Mouse (Mus musculus): ENCODE results near the gene Hlcs. TPM values are rescaled to one million over a fixed set of nuclear protein-coding genes. Genes with fewer than 3 reads are reported as not detected.

Hlcs gene
- polyA plus RNA-seq, 1 experiment from 2014 or later = 7.7 TPM

- Histone ChIP-seq H3K27me3 (replicated peaks) (no peaks in the 10 kb centered on the region), H3K27ac (no peak overlapping the region), H3K9ac (no peak overlapping the region), H3K4me2 (replicated peaks) (no peak overlapping the region), H3K4me1 (replicated peaks) (peaks cover 8% of the 10 kb centered on the region), H3K4me3 (replicated peaks) (no peak overlapping the region), H3K36me3 (no peaks in the 10 kb centered on the region), H3K9me3 (no peaks in the 10 kb centered on the region)
- WGBS = 86% methylated on average over 15 of the region's 15 CpGs
- no peak for ATAC-seq
Observed at GRCm38 (mm10) chr16:94248721-94249120, 64.7 kb downstream of the Hlcs start.

GRCm38 (mm10) chr16:94246976-94247375 lies 66.4 kb downstream of the Hlcs start:
- no peak overlapping the region for H3K4me3 ChIP-seq (replicated peaks)
- WGBS = 90% methylated on average over 8 of the region's 8 CpGs
- peaks cover 8% of the 10 kb centered on the region for H3K4me1 ChIP-seq (replicated peaks)
- no peak overlapping the region for H3K27ac ChIP-seq
- H3K36me3 ChIP-seq = no peaks in the 10 kb centered on the region
- no peak overlapping the region for H3K4me2 ChIP-seq (replicated peaks)
- no peak overlapping the region for H3K9ac ChIP-seq
- H3K9me3 ChIP-seq = no peaks in the 10 kb centered on the region
- H3K27me3 ChIP-seq (replicated peaks) = no peaks in the 10 kb centered on the region
- no peak for ATAC-seq

- Histone ChIP-seq H3K9ac (no peak overlapping the region), H3K27me3 (replicated peaks) (no peaks in the 10 kb centered on the region), H3K4me3 (replicated peaks) (no peak overlapping the region), H3K27ac (no peak overlapping the region), H3K9me3 (no peaks in the 10 kb centered on the region), H3K4me2 (replicated peaks) (no peak overlapping the region), H3K4me1 (replicated peaks) (peaks cover 8% of the 10 kb centered on the region), H3K36me3 (no peaks in the 10 kb centered on the region)
- 72% methylated on average over 17 of the region's 17 CpGs for WGBS
- 0 out of 2 replicates have a peak, but pooled peaks have one; percentile 34 for ATAC-seq
Observed at GRCm38 (mm10) chr16:94246058-94246784, 67.2 kb downstream of the Hlcs start.

- H3K27me3 ChIP-seq (replicated peaks) = no peaks in the 10 kb centered on the region
- WGBS = 91% methylated on average over 10 of the region's 10 CpGs
- no peak for ATAC-seq
Observed at GRCm38 (mm10) chr16:94241126-94241525, 72.2 kb downstream of the Hlcs start.

GRCm38 (mm10) chr16:94240190-94240589 lies 73.2 kb downstream of the Hlcs start:
- no peaks in the 10 kb centered on the region for H3K4me1 ChIP-seq (replicated peaks)
- no peaks in the 10 kb centered on the region for H3K9me3 ChIP-seq
- no peak for ATAC-seq
- H3K4me2 ChIP-seq (replicated peaks) = no peak overlapping the region
- H3K36me3 ChIP-seq = no peaks in the 10 kb centered on the region
- WGBS = 32% methylated on average over 2 of the region's 2 CpGs
- no peak overlapping the region for H3K27ac ChIP-seq
- H3K9ac ChIP-seq = no peak overlapping the region
- H3K27me3 ChIP-seq (replicated peaks) = no peaks in the 10 kb centered on the region
- no peak overlapping the region for H3K4me3 ChIP-seq (replicated peaks)

More at GRCm38 (mm10) chr16:94241126-94241525, 72.2 kb downstream of the Hlcs start:
- no peak overlapping the region for H3K9ac ChIP-seq
- H3K9me3 ChIP-seq = no peaks in the 10 kb centered on the region
- H3K4me3 ChIP-seq (replicated peaks) = no peak overlapping the region
- no peak overlapping the region for H3K27ac ChIP-seq
- H3K4me1 ChIP-seq (replicated peaks) = no peaks in the 10 kb centered on the region
- no peaks in the 10 kb centered on the region for H3K36me3 ChIP-seq
- no peak overlapping the region for H3K4me2 ChIP-seq (replicated peaks)

GRCm38 (mm10) chr16:94239567-94239966 lies 73.8 kb downstream of the Hlcs start:
- Histone ChIP-seq H3K36me3 (no peaks in the 10 kb centered on the region), H3K4me3 (replicated peaks) (no peak overlapping the region), H3K9ac (no peak overlapping the region), H3K9me3 (no peaks in the 10 kb centered on the region), H3K27me3 (replicated peaks) (no peaks in the 10 kb centered on the region), H3K27ac (no peak overlapping the region), H3K4me2 (replicated peaks) (no peak overlapping the region), H3K4me1 (replicated peaks) (no peaks in the 10 kb centered on the region)
- ATAC-seq = no peak
- WGBS = 72% methylated on average over 6 of the region's 6 CpGs

GRCm38 (mm10) chr16:94239146-94239545 lies 74.2 kb downstream of the Hlcs start:
- Histone ChIP-seq H3K36me3 (no peaks in the 10 kb centered on the region), H3K27me3 (replicated peaks) (no peaks in the 10 kb centered on the region), H3K4me2 (replicated peaks) (no peak overlapping the region), H3K4me1 (replicated peaks) (no peaks in the 10 kb centered on the region), H3K4me3 (replicated peaks) (no peak overlapping the region), H3K9me3 (no peaks in the 10 kb centered on the region), H3K27ac (no peak overlapping the region), H3K9ac (no peak overlapping the region)
- no peak for ATAC-seq
- WGBS = 89% methylated on average over 7 of the region's 7 CpGs

- 54% methylated on average over 6 of the region's 6 CpGs for WGBS
- Histone ChIP-seq H3K9me3 (no peaks in the 10 kb centered on the region), H3K27me3 (replicated peaks) (no peaks in the 10 kb centered on the region), H3K36me3 (no peaks in the 10 kb centered on the region), H3K9ac (no peak overlapping the region), H3K4me3 (replicated peaks) (no peak overlapping the region), H3K4me2 (replicated peaks) (no peak overlapping the region), H3K27ac (no peak overlapping the region), H3K4me1 (replicated peaks) (no peaks in the 10 kb centered on the region)
- ATAC-seq = peak; percentile 50; the same call in 1 of the 2 replicates
Observed at GRCm38 (mm10) chr16:94237130-94237484, 76.3 kb downstream of the Hlcs start.

- Histone ChIP-seq H3K9me3 (no peaks in the 10 kb centered on the region), H3K4me1 (replicated peaks) (no peaks in the 10 kb centered on the region), H3K4me2 (replicated peaks) (no peak overlapping the region), H3K27ac (no peak overlapping the region), H3K36me3 (no peaks in the 10 kb centered on the region), H3K9ac (no peak overlapping the region), H3K27me3 (replicated peaks) (no peaks in the 10 kb centered on the region), H3K4me3 (replicated peaks) (no peak overlapping the region)
- 0 out of 2 replicates have a peak, but pooled peaks have one; percentile 44 for ATAC-seq
- WGBS = 50% methylated on average over 16 of the region's 16 CpGs
Observed at GRCm38 (mm10) chr16:94236226-94237129, 76.9 kb downstream of the Hlcs start.

- Histone ChIP-seq H3K27ac (no peak overlapping the region), H3K9ac (no peak overlapping the region), H3K9me3 (no peaks in the 10 kb centered on the region), H3K4me3 (replicated peaks) (no peak overlapping the region), H3K4me1 (replicated peaks) (no peaks in the 10 kb centered on the region), H3K4me2 (replicated peaks) (no peak overlapping the region), H3K27me3 (replicated peaks) (no peaks in the 10 kb centered on the region), H3K36me3 (no peaks in the 10 kb centered on the region)
- WGBS = 86% methylated on average over 6 of the region's 6 CpGs
- no peak for ATAC-seq
Observed at GRCm38 (mm10) chr16:94235718-94236117, 77.7 kb downstream of the Hlcs start.

GRCm38 (mm10) chr16:94234202-94234601 lies 79.2 kb downstream of the Hlcs start:
- Histone ChIP-seq H3K36me3 (no peaks in the 10 kb centered on the region), H3K9ac (no peak overlapping the region), H3K4me2 (replicated peaks) (no peak overlapping the region), H3K4me1 (replicated peaks) (no peaks in the 10 kb centered on the region), H3K27ac (no peak overlapping the region), H3K4me3 (replicated peaks) (no peak overlapping the region), H3K9me3 (no peaks in the 10 kb centered on the region), H3K27me3 (replicated peaks) (no peaks in the 10 kb centered on the region)
- 58% methylated on average over 4 of the region's 4 CpGs for WGBS
- no peak for ATAC-seq

GRCm38 (mm10) chr16:94230909-94231575 lies 82.3 kb downstream of the Hlcs start:
- Histone ChIP-seq H3K27ac (no peak overlapping the region), H3K9me3 (no peaks in the 10 kb centered on the region), H3K4me2 (replicated peaks) (no peak overlapping the region), H3K27me3 (replicated peaks) (no peaks in the 10 kb centered on the region), H3K4me1 (replicated peaks) (no peaks in the 10 kb centered on the region), H3K9ac (no peak overlapping the region), H3K4me3 (replicated peaks) (no peak overlapping the region), H3K36me3 (no peaks in the 10 kb centered on the region)
- no peak for ATAC-seq
- 79% methylated on average over 12 of the region's 12 CpGs for WGBS

All from intestine, embryonic 15.5 days (tissue).